Comparison of ENCODE assay signal across 1 mouse cellular context in the genomic region with DNA sequence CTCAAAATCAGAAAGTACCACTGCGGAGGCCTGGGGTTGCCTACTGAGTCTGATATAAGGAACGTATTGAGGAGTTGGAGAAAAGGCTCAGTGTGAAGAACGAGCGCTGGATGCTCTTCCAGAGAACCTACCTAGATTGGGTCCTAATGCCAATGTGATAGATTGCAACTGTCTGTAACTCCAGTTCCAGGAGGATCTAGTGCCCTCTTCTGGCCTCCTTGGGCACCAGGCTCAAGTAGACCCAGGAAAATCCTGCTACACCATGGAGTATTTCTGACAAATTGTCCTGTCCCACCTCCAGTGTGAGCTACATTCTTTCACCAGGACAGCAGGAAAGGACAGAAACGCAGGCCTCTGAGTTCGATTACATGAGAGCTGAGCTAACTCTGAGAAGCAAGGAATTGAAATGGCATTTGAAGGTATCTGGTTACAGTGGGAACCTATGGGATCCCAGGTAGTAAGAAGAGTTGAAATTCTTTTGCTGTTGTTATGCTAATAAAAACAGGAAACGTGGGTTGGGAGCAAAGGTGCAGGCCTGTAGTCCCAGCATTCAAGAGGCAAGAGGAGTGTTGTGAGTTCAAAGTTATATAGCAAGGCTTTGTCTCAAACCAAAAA.
TF ChIP-seq lines count a peak whose summit lies in the region.

No protein-coding gene starts in this region.

TF ChIP-seq in CH12.LX, 34 proteins besides CTCF, POLR2A, EP300 and RAD21 (continued from another document):
- TF ChIP-seq ETS1 (conservative IDR thresholded peaks at IDR 0.05; ENCODE audit: low read depth, low read length): no peak
- no peak for TF ChIP-seq CHD2 (IDR thresholded peaks at IDR 0.05; ENCODE audit: low read length)
- TF ChIP-seq IRF4 (IDR thresholded peaks at IDR 0.05; ENCODE audit: low read depth, low read length): no peak
- no peak for TF ChIP-seq ELF1 (IDR thresholded peaks at IDR 0.05; ENCODE audit: low read depth, low read length)
